Mouse (Mus musculus): ENCODE measurements around the gene Cmtr1. TPM values are rescaled to one million over a fixed set of nuclear protein-coding genes. Genes with fewer than 3 reads are reported as not detected.

The Cmtr1 gene
- total and polyA plus RNA-seq, 3 experiments, result 47.3 to 99.6 (median 77.9) TPM

- H3K79me2 ChIP-seq (ENCODE audit: control insufficient read depth, insufficient read depth, low read length, poor library complexity), result no peaks in the 10 kb centered on the region
- no peaks in the 10 kb centered on the region for H3K9me3 ChIP-seq (replicated peaks; ENCODE audit: insufficient read depth, low read length)
- TF ChIP-seq ETS1 (IDR thresholded peaks at IDR 0.05; ENCODE audit: low read depth, low read length) (peak; percentile 80), UBTF (IDR thresholded peaks at IDR 0.05; ENCODE audit: borderline replicate concordance, insufficient read depth, low read depth, low read length) (no peak), USF1 (IDR thresholded peaks at IDR 0.05; ENCODE audit: low read depth, low read length) (no peak), MAFK (IDR thresholded peaks at IDR 0.05; ENCODE audit: borderline replicate concordance, low read depth, low read length) (no peak), TBP (IDR thresholded peaks at IDR 0.05; ENCODE audit: low read depth, low read length) (0 out of 2 replicates have a peak, but pooled peaks have one; percentile 37), CHD1 (IDR thresholded peaks at IDR 0.05; ENCODE audit: low read depth, low read length) (no peak), KAT2A (conservative IDR thresholded peaks at IDR 0.05; ENCODE audit: low read depth, low read length) (no peak), MEF2A (IDR thresholded peaks at IDR 0.05; ENCODE audit: extremely low read depth, insufficient replicate concordance, low read depth, low read length, poor library complexity, severe bottlenecking) (no peak), MYC (IDR thresholded peaks at IDR 0.05; ENCODE audit: low read depth, low read length) (peak; percentile 55; the same call in 1 of the 2 replicates), ZKSCAN1 (IDR thresholded peaks at IDR 0.05; ENCODE audit: low read depth, low read length) (no peak), TCF12 (IDR thresholded peaks at IDR 0.05; ENCODE audit: low read depth, low read length) (peak; percentile 5; the same call in 1 of the 2 replicates), TAL1 (IDR thresholded peaks at IDR 0.05; ENCODE audit: low read length) (no peak), MAX (IDR thresholded peaks at IDR 0.05; ENCODE audit: low read length) (no peak), HCFC1 (IDR thresholded peaks at IDR 0.05; ENCODE audit: low read depth, low read length) (0 out of 2 replicates have a peak, but pooled peaks have one; percentile 13), RAD21 (IDR thresholded peaks at IDR 0.05; ENCODE audit: low read depth, low read length) (no peak), CHD2 (IDR thresholded peaks at IDR 0.05; ENCODE audit: low read length) (no peak), RCOR1 (IDR thresholded peaks at IDR 0.05; ENCODE audit: low read depth, low read length) (no peak), MXI1 (IDR thresholded peaks at IDR 0.05; ENCODE audit: low read depth, low read length) (peak; percentile 59; the same call in 1 of the 2 replicates), POLR2AphosphoS2 (IDR thresholded peaks at IDR 0.05; ENCODE audit: low read length) (peak; percentile 47; the same call in 1 of the 2 replicates), ELF1 (IDR thresholded peaks at IDR 0.05; ENCODE audit: low read depth, low read length) (no peak), CTCF (IDR thresholded peaks at IDR 0.05 in 2 of 3, conservative IDR thresholded peaks at IDR 0.05 in 1 of 3; ENCODE audit: control insufficient read depth in 1 of 3, insufficient read depth in 1 of 3, low read depth in 2 of 3, low read length in 3 of 3, poor library complexity in 1 of 3, severe bottlenecking in 1 of 3) (no peak), BHLHE40 (IDR thresholded peaks at IDR 0.05; ENCODE audit: borderline replicate concordance, low read depth, low read length) (no peak), ZC3H11A (IDR thresholded peaks at IDR 0.05; ENCODE audit: low read depth, low read length) (no peak), JUND (IDR thresholded peaks at IDR 0.05; ENCODE audit: low read depth, low read length) (no peak), POLR2A (IDR thresholded peaks at IDR 0.05; ENCODE audit: control insufficient read depth in 1 of 2, insufficient read depth in 1 of 2, low read depth in 1 of 2, low read length in 2 of 2, poor library complexity in 1 of 2) (peak in 1 of 2 experiments; percentile 38; a peak in 1 of 4 replicates), EP300 (IDR thresholded peaks at IDR 0.05; ENCODE audit: low read depth in 1 of 2, low read length in 2 of 2) (peak in 1 of 2 experiments; percentile 60; a peak in 1 of 4 replicates), SIN3A (IDR thresholded peaks at IDR 0.05; ENCODE audit: low read length) (peak; percentile 42; the same call in 1 of the 2 replicates), MYB (IDR thresholded peaks at IDR 0.05; ENCODE audit: low read depth, low read length) (no peak), GABPA (IDR thresholded peaks at IDR 0.05; ENCODE audit: low read depth, low read length) (no peak), ZMIZ1 (IDR thresholded peaks at IDR 0.05; ENCODE audit: low read depth, low read length) (peak; percentile 63), GATA1 (IDR thresholded peaks at IDR 0.05; ENCODE audit: low read depth, low read length) (peak; percentile 78), SMC3 (IDR thresholded peaks at IDR 0.05; ENCODE audit: low read depth, low read length) (no peak), E2F4 (IDR thresholded peaks at IDR 0.05; ENCODE audit: borderline replicate concordance, low read depth, low read length) (no peak)
- peak overlapping the region; percentile 12 for H3K27ac ChIP-seq (ENCODE audit: control insufficient read depth, low read depth, low read length)
- H3K36me3 ChIP-seq (ENCODE audit: control insufficient read depth in 1 of 2, insufficient read depth in 2 of 2, low read length in 2 of 2), result peaks cover 7 to 12% of the 10 kb centered on the region in 2 experiments
- no peaks in the 10 kb centered on the region for H3K27me3 ChIP-seq (ENCODE audit: control insufficient read depth in 1 of 2, insufficient read depth in 2 of 2, low read length in 2 of 2)
- H3K4me1 ChIP-seq (ENCODE audit: control insufficient read depth in 1 of 2, insufficient read depth in 2 of 2, low read length in 2 of 2), result peaks cover 7 to 15% of the 10 kb centered on the region in 2 experiments; a peak in 2 of 4 replicates
- no peak overlapping the region for H3K9ac ChIP-seq (ENCODE audit: control insufficient read depth, low read depth, low read length, poor library complexity, severe bottlenecking)
- no peak overlapping the region for H3K4me3 ChIP-seq (ENCODE audit: control insufficient read depth in 1 of 2, insufficient read depth in 1 of 2, low read depth in 2 of 2, low read length in 2 of 2)
- DNase-seq (ENCODE audit: low read depth, low spot score), result peak; percentile 85
These were observed 42.7 kb downstream of the Cmtr1 start for GRCm38 (mm10) chr17:29702938-29703710.
